Mouse (Mus musculus) lung, adult 2 months (tissue): ENCODE data around the gene Ssc4d.

ENCODE experiments used
- CTCF ChIP-seq: fragments of 200-500 bp; IDR thresholded peaks from 2 replicates; pipeline ENCODE4 v1.5.1; 2011; ENCODE audit warnings: mild to moderate bottlenecking, low read length, control low read depth; ENCODE audit not compliant: insufficient read depth
- POLR2A ChIP-seq: fragments of 200-500 bp; IDR thresholded peaks from 2 replicates; pipeline ENCODE4 v1.6.1; 2011; ENCODE audit warnings: low read depth, mild to moderate bottlenecking, control low read depth, low read length, borderline replicate concordance; ENCODE audit errors: extremely low read depth

DNA sequence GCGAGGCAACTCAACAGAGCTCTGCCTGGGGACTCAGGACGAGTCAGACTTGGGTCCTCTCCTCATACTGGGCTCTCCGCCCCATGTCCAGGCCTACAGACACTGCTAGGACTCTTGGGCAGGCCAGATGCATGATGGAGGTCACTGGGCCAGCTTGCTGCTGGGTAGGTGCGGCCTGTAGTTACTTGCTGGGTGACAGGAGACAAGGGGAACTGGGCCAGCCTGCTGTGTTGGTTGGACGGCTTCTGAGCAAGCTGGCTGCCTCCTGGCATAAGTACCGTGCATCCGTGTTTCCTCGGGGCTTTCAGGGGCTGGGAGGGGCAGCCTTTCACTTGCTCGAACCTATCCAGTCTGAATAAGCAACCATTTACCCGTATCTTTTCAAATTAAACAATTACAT, 41.3 kb upstream of the Ssc4d start:
- TF ChIP-seq CTCF (no peak), POLR2A (no peak)
